In genomic region chr9:44732921-44733530, GRCm38 (mm10) we compare ENCODE assay signal across 9 mouse cellular contexts. TPM values are rescaled to one million over a fixed set of nuclear protein-coding genes. Genes with fewer than 3 reads are reported as not detected.
DNase-seq lines count a peak whose midpoint lies in the region; ATAC-seq and TF ChIP-seq lines count a peak whose summit lies in the region.
"Had no signal": no experiment of that assay in that cellular context is flagged by ENCODE, and none has a peak within 500 bp of the region (broad histone marks: within the 10 kb centered on the region; RNA-seq: fewer than 3 reads in every experiment).

No protein-coding gene starts in this region.

- no peak for DNase-seq in spleen, adult 2 months (ENCODE audit: low read depth in 1 of 2, low spot score in 2 of 2)
- no peak for DNase-seq in spleen, postnatal 14 days (ENCODE audit: low spot score in 2 of 2)
- no peak for DNase-seq in limb, embryonic 10.5 days (ENCODE audit: low spot score)
- DNase-seq in thymus, postnatal 36 days: no peak
- DNase-seq in ovary, postnatal 36 days (ENCODE audit: low spot score): no peak
- no peak for DNase-seq in layer of hippocampus, adult 8-10 months (ENCODE audit: low spot score in 2 of 2)

- peaks cover 34% of the 10 kb centered on the region for H3K79me2 ChIP-seq in myocyte (ENCODE audit: control insufficient read depth, insufficient read depth)

- ATAC-seq in heart, embryonic 11.5 days (replicated peaks; ENCODE audit: insufficient number of reproducible peaks, low FRiP score, low TSS enrichment): no peak

- H3K27ac ChIP-seq in spleen, adult 2 months (ENCODE audit: insufficient read depth, low read length): peak overlapping the region; percentile 44
- H3K27ac ChIP-seq in heart, embryonic 11.5 days (ENCODE audit: low read depth, low read length): peak overlapping the region; percentile 31; the same call in 1 of the 2 replicates
- H3K27ac ChIP-seq in limb, embryonic 10.5 days: peak overlapping the region; percentile 88
- H3K27ac ChIP-seq: macrophage had no signal

- H3K4me1 ChIP-seq in spleen, adult 2 months (ENCODE audit: control insufficient read depth, insufficient read depth, insufficient read length): peaks cover 7% of the 10 kb centered on the region
- H3K4me1 ChIP-seq in heart, embryonic 11.5 days (ENCODE audit: control insufficient read depth, insufficient read depth, low read length): peaks cover 8% of the 10 kb centered on the region
- H3K4me1 ChIP-seq in limb, embryonic 10.5 days: peaks cover 53% of the 10 kb centered on the region

- H3K9me3 ChIP-seq in heart, embryonic 11.5 days (replicated peaks; ENCODE audit: control insufficient read depth, low read length): no peaks in the 10 kb centered on the region
- H3K9me3 ChIP-seq in limb, embryonic 10.5 days (replicated peaks): no peaks in the 10 kb centered on the region

- peak overlapping the region; percentile 98 for H3K4me2 ChIP-seq in heart, embryonic 11.5 days
- peak overlapping the region; percentile 96 for H3K4me2 ChIP-seq in myocyte (ENCODE audit: low read depth)

- TF ChIP-seq POLR2A in spleen, adult 2 months (IDR thresholded peaks at IDR 0.05; ENCODE audit: low read depth, low read length): no peak
- no peak for TF ChIP-seq POLR2A in myocyte (IDR thresholded peaks at IDR 0.05; ENCODE audit: insufficient read length, low read depth)

- no peak for TF ChIP-seq CTCF in spleen, adult 2 months (IDR thresholded peaks at IDR 0.05; ENCODE audit: extremely low read depth, insufficient read depth, insufficient read length, insufficient replicate concordance)

- WGBS in spleen, adult 2 months: 60% methylated on average over 12 of the region's 12 CpGs
- WGBS in heart, embryonic 11.5 days (ENCODE audit: insufficient replicate concordance): 48% methylated on average over 12 of the region's 12 CpGs
- WGBS in limb, embryonic 10.5 days: 53% methylated on average over 12 of the region's 12 CpGs

- H3K4me3 ChIP-seq in spleen, adult 2 months (ENCODE audit: extremely low read depth, insufficient read depth, insufficient read length): no peak overlapping the region
- peak overlapping the region; percentile 68 for H3K4me3 ChIP-seq in heart, embryonic 11.5 days (ENCODE audit: low read depth, low read length)
- H3K4me3 ChIP-seq in limb, embryonic 10.5 days: peak overlapping the region; percentile 84
- peak overlapping the region; percentile 92 for H3K4me3 ChIP-seq in myocyte

- peak overlapping the region; percentile 68; the same call in 1 of the 2 replicates for H3K9ac ChIP-seq in heart, embryonic 11.5 days (ENCODE audit: low read depth, low read length)

- H3K27me3 ChIP-seq in spleen, adult 2 months (ENCODE audit: control insufficient read depth, insufficient read depth, low read length): peaks cover 14% of the 10 kb centered on the region
- no peaks in the 10 kb centered on the region for H3K27me3 ChIP-seq in heart, embryonic 11.5 days (ENCODE audit: control insufficient read depth, insufficient read depth, low read length)
- H3K27me3 ChIP-seq in limb, embryonic 10.5 days (ENCODE audit: low read depth, poor library complexity, severe bottlenecking): peaks cover 35% of the 10 kb centered on the region
- no peaks in the 10 kb centered on the region for H3K27me3 ChIP-seq in myocyte (ENCODE audit: control insufficient read depth, insufficient read depth, insufficient read length)

- H3ac ChIP-seq in myocyte (ENCODE audit: control insufficient read depth, insufficient read length): peak overlapping the region; percentile 10

- no peaks in the 10 kb centered on the region for H3K36me3 ChIP-seq in spleen, adult 2 months (ENCODE audit: control insufficient read depth, insufficient read depth, low read length)
- no peaks in the 10 kb centered on the region for H3K36me3 ChIP-seq in heart, embryonic 11.5 days (ENCODE audit: control insufficient read depth, insufficient read depth, low read length)
- H3K36me3 ChIP-seq in limb, embryonic 10.5 days: no peaks in the 10 kb centered on the region
- peaks cover 3% of the 10 kb centered on the region for H3K36me3 ChIP-seq in myocyte (ENCODE audit: control insufficient read depth, insufficient read depth)

TF ChIP-seq in myocyte, 11 proteins besides CTCF, POLR2A, EP300 and RAD21:
- TF ChIP-seq E2F4 (IDR thresholded peaks at IDR 0.05; ENCODE audit: insufficient read depth): no peak
- TF ChIP-seq SRF (IDR thresholded peaks at IDR 0.05; ENCODE audit: control insufficient read depth, insufficient read length, low read depth): no peak
- TF ChIP-seq MYOG (IDR thresholded peaks at IDR 0.05; ENCODE audit: control insufficient read depth in 1 of 3, insufficient read depth in 1 of 3, insufficient read length in 2 of 3, low read depth in 2 of 3): no peak
- no peak for TF ChIP-seq TCF12 (IDR thresholded peaks at IDR 0.05; ENCODE audit: insufficient read depth, poor library complexity, severe bottlenecking)
- no peak for TF ChIP-seq REST (IDR thresholded peaks at IDR 0.05; ENCODE audit: insufficient read depth, insufficient read length)
- no peak for TF ChIP-seq MYOD1 (IDR thresholded peaks at IDR 0.05; ENCODE audit: control insufficient read depth in 1 of 3, insufficient read length in 2 of 3, low read depth in 2 of 3)
- no peak for TF ChIP-seq POLR2AphosphoS2 (IDR thresholded peaks at IDR 0.05; ENCODE audit: insufficient read length, low read depth)

RNA-seq across cellular contexts. Expression of gene Phldb1, which starts 2.0 kb away (rescaled TPM):
- polyA plus RNA-seq in spleen, adult 2 months (2012; rRNA removed): 12.3 and 16.0 TPM in 2 replicates
- 23.6 and 24.2 TPM in 2 replicates for polyA plus RNA-seq in heart, embryonic 11.5 days (2014; fragmentation: Nextera tagmentation; extraction: Ambion mirVana)
- 37.9 and 55.9 TPM in 2 replicates for polyA plus RNA-seq in limb, embryonic 10.5 days (2016; fragmentation: Nextera tagmentation; extraction: Ambion mirVana)
- polyA plus RNA-seq in myocyte (2012; fragmentation: generic; extraction: Trizol): 62.2 TPM
- 100 to 1,000 TPM in 2 of 4 experiments, 10 to 100 TPM in 2; 84.1 to 114 (median 102) TPM for total RNA-seq in layer of hippocampus, adult 8-10 months (2022)

RNA-seq across cellular contexts. Expression of gene Arcn1, which starts 34.6 kb away (rescaled TPM):
- polyA plus RNA-seq in spleen, adult 2 months (2012; rRNA removed): 18.1 and 18.7 TPM in 2 replicates
- 139 and 168 TPM in 2 replicates for polyA plus RNA-seq in heart, embryonic 11.5 days (2014; fragmentation: Nextera tagmentation; extraction: Ambion mirVana)
- 172 and 193 TPM in 2 replicates for polyA plus RNA-seq in limb, embryonic 10.5 days (2016; fragmentation: Nextera tagmentation; extraction: Ambion mirVana)
- 40.6 TPM for polyA plus RNA-seq in myocyte (2012; fragmentation: generic; extraction: Trizol)
- 100 to 1,000 TPM in 2 of 4 experiments, 10 to 100 TPM in 2; 94.1 to 110 (median 101) TPM for total RNA-seq in layer of hippocampus, adult 8-10 months (2022)

RNA-seq across cellular contexts. Expression of gene Ift46, which starts 34.7 kb away (rescaled TPM):
- 14.6 and 22.1 TPM in 2 replicates for polyA plus RNA-seq in spleen, adult 2 months (2012; rRNA removed)
- polyA plus RNA-seq in heart, embryonic 11.5 days (2014; fragmentation: Nextera tagmentation; extraction: Ambion mirVana): 71.4 and 72.5 TPM in 2 replicates
- 115 and 146 TPM in 2 replicates for polyA plus RNA-seq in limb, embryonic 10.5 days (2016; fragmentation: Nextera tagmentation; extraction: Ambion mirVana)
- polyA plus RNA-seq in myocyte (2012; fragmentation: generic; extraction: Trizol): 74.9 TPM
- 10 to 100 TPM; 67.4 to 77.6 (median 70.5) TPM for total RNA-seq in layer of hippocampus, adult 8-10 months (2022)

RNA-seq across cellular contexts. Expression of gene Treh, which starts 60.0 kb away (rescaled TPM):
- polyA plus RNA-seq in spleen, adult 2 months (2012; rRNA removed): not detected in 2 replicates
- polyA plus RNA-seq in heart, embryonic 11.5 days (2014; fragmentation: Nextera tagmentation; extraction: Ambion mirVana): not detected in 2 replicates
- polyA plus RNA-seq in limb, embryonic 10.5 days (2016; fragmentation: Nextera tagmentation; extraction: Ambion mirVana): not detected in 2 replicates
- 0.02 TPM for polyA plus RNA-seq in myocyte (2012; fragmentation: generic; extraction: Trizol)
- not detected for total RNA-seq in layer of hippocampus, adult 8-10 months (2022)
- polyA plus RNA-seq: macrophage had no signal

Comparison
In these comparisons a context has a peak if more than half of its experiments do, and no peak if none do; other contexts are left out.
1. H3K27ac ChIP-seq: peak in every context shown above with its lines; median percentile 88 in limb, embryonic 10.5 days; 44 in spleen, adult 2 months; 31 in heart, embryonic 11.5 days.